Mouse (Mus musculus): ENCODE results near the gene Gm21095.
"Not testable (repeated sequence)": the region's sequence is repeated elsewhere in the genome, so short reads cannot be mapped to it uniquely, and the experiment has no call there.

Gene Gm21095

DNA sequence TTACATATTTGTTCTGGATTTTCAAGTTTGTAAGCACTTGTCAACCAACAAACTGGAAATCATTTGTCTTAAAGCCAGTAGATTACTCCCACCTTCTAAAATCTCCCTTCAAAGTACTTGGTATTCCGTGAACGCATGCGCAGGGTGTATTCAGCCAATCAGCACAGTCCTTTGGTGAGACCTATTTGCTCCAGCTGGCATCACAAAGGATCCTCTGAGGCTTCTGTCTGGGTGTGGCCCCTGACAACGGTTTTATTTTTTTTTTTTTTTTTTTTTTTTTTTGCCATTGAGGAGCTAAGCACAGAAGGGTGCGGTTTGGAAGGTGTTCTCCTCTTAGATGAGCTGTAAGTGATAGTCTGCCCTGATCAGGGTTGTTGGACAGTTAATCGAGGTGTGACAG lies at the start of gene Gm21095:
Gene Gm21095 (plus strand): TSS at position 301 of the 400 bp plus-strand sequence.
- DNase-seq (ENCODE audit: low spot score in 2 of 2), result not testable (repeated sequence)

Measured in right cerebral cortex, adult 2 months (tissue).